Mouse (Mus musculus): ENCODE data around the gene Tjp1.

DNA sequence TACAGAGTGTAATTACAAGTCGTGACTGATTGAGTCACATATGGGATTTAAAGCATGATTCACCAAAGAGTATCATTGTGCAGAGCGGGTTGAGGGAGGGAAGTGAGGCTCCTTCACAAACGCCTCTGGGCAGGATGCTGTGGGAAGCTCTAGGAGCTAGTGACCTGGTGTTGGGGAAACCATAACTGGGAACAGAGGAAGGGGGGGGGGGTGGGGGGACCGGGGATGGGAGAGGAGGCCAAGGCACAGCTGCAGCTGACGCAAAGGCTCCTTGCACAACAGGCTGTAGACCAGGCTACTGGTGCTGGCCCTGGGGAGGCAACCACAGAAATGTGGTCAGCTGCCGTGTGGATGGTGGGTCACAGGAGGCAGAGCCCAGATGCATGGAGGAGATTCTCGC lies 116.9 kb downstream of the Tjp1 start:
- TF ChIP-seq CTCF (IDR thresholded peaks at IDR 0.05; ENCODE audit: extremely low read depth, insufficient read depth, insufficient read length, insufficient replicate concordance) (no peak), POLR2A (IDR thresholded peaks at IDR 0.05; ENCODE audit: low read depth, low read length) (no peak)
